Mouse (Mus musculus): Measurements from ENCODE around the gene Gm12248.

GRCm38 (mm10) chr11:58026337-58026736 lies 66.6 kb downstream of the Gm12248 start:
- TF ChIP-seq POLR2A (IDR thresholded peaks at IDR 0.05; ENCODE audit: extremely low read depth, insufficient read depth, low read length) = no peak
- TF ChIP-seq CTCF (IDR thresholded peaks at IDR 0.05; ENCODE audit: low read depth, low read length) = no peak
